In genomic region chr17:7222198-7222597, GRCm38 (mm10) we compare ENCODE assay signal across 26 mouse cellular contexts.
"Had no signal": no experiment of that assay in that cellular context is flagged by ENCODE, and none has a peak within 500 bp of the region (broad histone marks: within the 10 kb centered on the region; RNA-seq: fewer than 3 reads in every experiment).

No protein-coding gene starts in this region.

- H3K4me3 ChIP-seq: kidney, embryonic 15.5 days; left cerebral cortex, adult 2 months; limb, embryonic 12.5 days; limb, embryonic 15.5 days; megakaryocyte, embryonic 14.5 days; neural tube, embryonic 12.5 days had no signal

- H3K4me2 ChIP-seq: kidney, embryonic 15.5 days; limb, embryonic 12.5 days; limb, embryonic 15.5 days; liver, embryonic 11.5 days; lung, embryonic 14.5 days; midbrain, embryonic 11.5 days; neural tube, embryonic 12.5 days had no signal

- H3K9me3 ChIP-seq: kidney, embryonic 15.5 days; limb, embryonic 12.5 days; limb, embryonic 15.5 days; megakaryocyte, embryonic 14.5 days; neural tube, embryonic 12.5 days had no signal

- ATAC-seq: liver, postnatal 0 days; lung, postnatal 0 days had no signal

- H3K27ac ChIP-seq: kidney, embryonic 15.5 days; left cerebral cortex, adult 2 months; limb, embryonic 12.5 days; limb, embryonic 15.5 days; liver, embryonic 14.5 days; macrophage; neural tube, embryonic 12.5 days; stomach, postnatal 0 days had no signal

- DNase-seq: kidney, adult 8-10 months; kidney, postnatal 10 days; kidney, postnatal 36 days; layer of hippocampus, postnatal 36 days; left cerebral cortex, postnatal 4 days; liver, postnatal 0 days; lung, embryonic 14.5 days; midbrain, embryonic 14.5 days; right cerebral cortex, adult 18-20 months; right cerebral cortex, postnatal 14 days; right cerebral cortex, postnatal 4 days; thymus, adult 2 months; thymus, postnatal 14 days; thymus, postnatal 4 days had no signal

- H3K4me1 ChIP-seq: megakaryocyte, embryonic 14.5 days had no signal

- H3K27me3 ChIP-seq: kidney, embryonic 15.5 days; limb, embryonic 12.5 days; limb, embryonic 15.5 days; megakaryocyte, embryonic 14.5 days; neural tube, embryonic 12.5 days had no signal

- H3K9ac ChIP-seq: kidney, embryonic 15.5 days; limb, embryonic 12.5 days; limb, embryonic 15.5 days; liver, embryonic 14.5 days; liver, postnatal 0 days; lung, embryonic 14.5 days; neural tube, embryonic 12.5 days had no signal

- H3K36me3 ChIP-seq: kidney, embryonic 15.5 days; limb, embryonic 12.5 days; limb, embryonic 15.5 days; neural tube, embryonic 12.5 days had no signal
